Mouse (Mus musculus): ENCODE data around the gene Bud31.
"Not testable (repeated sequence)": the region's sequence is repeated elsewhere in the genome, so short reads cannot be mapped to it uniquely, and the experiment has no call there.

Gene Bud31

GRCm38 (mm10) chr5:145129124-145129523, 11.0 kb upstream of the Bud31 start:
- DNase-seq = no peak

- not testable (repeated sequence) for DNase-seq
These were observed 10.4 kb upstream of the Bud31 start for GRCm38 (mm10) chr5:145129773-145130172.

- no peak for DNase-seq
These were observed 10.0 kb upstream of the Bud31 start for GRCm38 (mm10) chr5:145130191-145130590.

GRCm38 (mm10) chr5:145130995-145131394, 9.2 kb upstream of the Bud31 start:
- DNase-seq = no peak

- not testable (repeated sequence) for DNase-seq
These were observed 6.9 kb upstream of the Bud31 start for GRCm38 (mm10) chr5:145133275-145133674.

DNA sequence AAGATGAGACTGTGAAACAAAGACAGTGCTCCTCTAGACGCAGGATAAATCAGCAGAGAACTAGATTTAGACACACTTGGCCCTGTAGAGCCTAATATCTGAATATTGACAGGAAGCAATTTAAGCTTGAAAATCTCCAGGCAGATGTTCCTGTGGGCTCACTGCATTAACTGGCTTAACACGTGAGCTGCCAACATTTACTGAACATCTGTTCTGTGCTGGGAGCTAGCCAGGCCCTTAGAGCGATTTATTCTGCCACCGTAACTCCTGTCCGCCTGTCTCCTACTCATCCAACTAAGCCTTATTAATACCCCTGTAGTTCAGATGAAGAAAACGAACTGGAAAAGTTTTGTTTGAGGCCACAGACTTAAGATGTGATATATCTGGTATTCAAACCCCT, 1.3 kb upstream of the Bud31 start:
- DNase-seq = no peak

DNA sequence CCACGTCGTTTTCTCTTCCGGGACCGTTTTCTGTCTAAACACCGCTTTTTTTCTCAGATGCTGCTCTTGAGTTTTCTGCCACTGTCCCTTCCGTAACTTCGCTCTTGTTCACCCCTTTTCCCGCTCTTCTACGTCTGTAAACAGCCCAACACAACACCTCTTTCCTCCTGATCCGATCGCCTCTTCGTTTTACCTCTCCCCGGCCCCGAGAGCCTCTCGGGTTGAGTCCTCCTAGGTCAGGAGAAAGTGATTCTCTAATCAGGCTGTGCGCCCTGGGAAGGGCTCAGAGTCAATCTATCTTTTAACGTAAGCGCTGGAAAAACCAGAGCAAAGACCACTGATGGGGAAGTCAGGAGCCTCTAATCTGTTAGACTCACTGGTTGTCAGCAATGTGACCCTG, 449 bp downstream of the Bud31 start:
- DNase-seq = no peak

GRCm38 (mm10) chr5:145147748-145148147, 7.6 kb downstream of the Bud31 start:
- DNase-seq = no peak

GRCm38 (mm10) chr5:145149294-145149693, 9.1 kb downstream of the Bud31 start:
- no peak for DNase-seq

DNA sequence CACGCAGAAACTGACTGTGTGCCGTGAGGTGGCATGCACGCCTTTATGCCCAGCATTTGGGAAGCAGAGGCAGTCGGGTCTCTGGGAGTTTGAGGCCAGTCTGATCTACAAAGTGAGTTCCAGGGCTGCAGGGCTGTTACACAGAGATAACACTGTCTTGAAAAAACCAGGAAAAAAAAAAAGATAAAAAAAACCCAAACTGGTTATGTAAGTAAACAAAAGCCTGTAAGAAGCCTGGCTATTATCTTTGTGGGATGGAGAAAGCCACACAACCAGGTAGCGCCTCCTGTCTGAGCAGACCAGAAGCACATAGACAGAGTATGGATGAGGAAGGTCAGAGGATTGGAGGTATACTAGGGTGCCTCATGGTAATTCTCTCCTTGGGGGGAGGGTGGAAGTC, 12.5 kb downstream of the Bud31 start:
- no peak for DNase-seq

DNA sequence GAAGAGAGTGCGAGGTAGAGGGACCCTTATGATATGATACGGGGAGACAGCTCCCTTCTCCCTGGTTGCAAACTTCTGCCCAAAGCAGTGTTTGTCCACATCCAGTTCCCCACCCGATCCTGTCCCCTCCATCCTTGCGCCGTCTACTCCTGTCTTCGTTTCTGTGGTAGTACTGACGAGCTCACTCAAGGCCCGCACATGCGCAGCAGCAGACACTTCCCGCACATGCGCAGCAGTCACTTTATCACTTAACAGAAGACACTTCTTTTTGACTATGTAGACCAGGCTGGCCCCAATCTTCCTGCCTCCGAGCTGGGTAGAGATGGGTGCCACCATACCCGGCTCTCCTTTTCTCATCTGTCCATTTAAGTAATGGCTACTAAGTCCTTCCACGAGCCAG, 21.2 kb downstream of the Bud31 start:
- no peak for DNase-seq

DNA sequence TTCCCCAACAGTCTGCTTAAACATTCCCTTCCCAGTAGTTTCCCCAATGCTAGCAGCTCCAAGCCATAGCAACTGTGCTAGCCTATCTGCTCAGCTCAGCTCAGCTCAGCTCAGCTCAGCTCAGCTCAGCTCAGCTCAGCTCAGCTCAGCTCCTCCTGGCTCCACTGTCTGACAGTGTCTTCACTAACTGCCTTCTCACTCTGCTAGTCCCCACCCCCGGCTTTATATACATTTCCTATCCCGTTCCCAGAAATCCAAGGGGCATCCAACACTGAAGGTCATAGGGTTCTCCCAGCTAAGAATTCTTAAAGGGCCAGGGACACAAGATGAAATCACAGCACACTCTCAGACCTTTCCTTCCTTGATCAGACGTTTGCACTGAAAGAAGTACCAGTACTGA, 24.5 kb downstream of the Bud31 start:
- no peak for DNase-seq

GRCm38 (mm10) chr5:145165184-145165583, 25.0 kb downstream of the Bud31 start:
- no peak for DNase-seq

DNA sequence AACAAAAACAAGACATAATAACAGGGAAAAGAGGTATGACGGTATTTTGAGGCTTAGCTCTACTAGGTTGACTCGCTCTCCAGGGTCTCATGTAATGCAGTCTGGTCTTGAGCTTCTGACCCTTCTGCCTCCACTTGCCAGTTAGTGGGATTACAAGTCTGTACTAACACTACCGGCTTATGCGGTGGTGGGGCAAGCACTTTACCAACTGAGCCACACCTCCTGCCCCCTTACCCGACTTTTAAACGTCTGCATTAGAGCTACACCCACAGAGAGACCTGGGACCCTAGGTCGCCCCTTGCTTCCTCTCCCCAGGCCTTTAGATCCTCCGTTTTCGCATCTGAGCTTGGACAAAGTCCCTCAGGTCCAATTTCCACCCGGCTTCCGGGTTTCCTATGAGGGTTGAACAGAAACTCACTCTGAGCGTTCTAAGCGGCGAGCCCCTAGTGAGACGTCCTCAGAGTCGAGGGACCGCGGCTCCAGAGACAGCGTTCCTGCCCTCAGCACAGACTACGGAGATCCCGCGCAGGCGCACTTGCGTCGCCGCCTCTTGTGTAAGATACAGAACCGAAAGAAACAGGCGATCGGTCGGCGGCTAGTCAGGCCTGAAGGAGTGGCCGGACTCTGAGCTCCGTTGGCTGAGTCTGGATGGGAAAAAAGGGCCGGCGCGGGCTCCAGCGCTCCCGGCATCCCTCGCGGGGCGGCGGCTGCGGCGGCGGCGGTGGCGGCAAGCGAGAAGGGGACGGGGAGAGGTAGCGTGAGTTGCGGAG, 26.6 kb downstream of the Bud31 start, which contains the start of the genes Ptcd1 and Cpsf4:
TSS of gene Ptcd1 (minus strand) at position 573 of the 770 bp plus-strand sequence.
TSS of gene Cpsf4 (plus strand) at position 678 of the 770 bp plus-strand sequence.
- DNase-seq = peak; percentile 99

DNA sequence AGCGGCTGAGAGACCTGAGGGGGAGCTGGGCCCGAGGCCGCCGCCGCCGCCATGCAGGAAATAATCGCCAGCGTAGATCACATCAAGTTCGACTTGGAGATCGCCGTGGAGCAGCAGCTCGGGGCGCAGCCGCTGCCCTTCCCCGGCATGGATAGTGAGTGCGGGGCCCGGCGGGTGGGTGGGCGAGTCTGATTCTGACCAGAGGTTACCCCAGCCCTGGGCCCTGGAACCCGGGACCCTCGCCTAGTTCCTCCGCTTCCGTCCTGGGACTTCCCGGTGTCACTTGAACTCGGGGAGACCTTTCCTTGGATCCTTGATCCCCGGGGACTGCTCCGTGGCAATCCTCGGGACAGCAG, 27.1 kb downstream of the Bud31 start:
- no peak for DNase-seq

GRCm38 (mm10) chr5:145178461-145178980, 38.4 kb downstream of the Bud31 start:
- no peak for DNase-seq

DNA sequence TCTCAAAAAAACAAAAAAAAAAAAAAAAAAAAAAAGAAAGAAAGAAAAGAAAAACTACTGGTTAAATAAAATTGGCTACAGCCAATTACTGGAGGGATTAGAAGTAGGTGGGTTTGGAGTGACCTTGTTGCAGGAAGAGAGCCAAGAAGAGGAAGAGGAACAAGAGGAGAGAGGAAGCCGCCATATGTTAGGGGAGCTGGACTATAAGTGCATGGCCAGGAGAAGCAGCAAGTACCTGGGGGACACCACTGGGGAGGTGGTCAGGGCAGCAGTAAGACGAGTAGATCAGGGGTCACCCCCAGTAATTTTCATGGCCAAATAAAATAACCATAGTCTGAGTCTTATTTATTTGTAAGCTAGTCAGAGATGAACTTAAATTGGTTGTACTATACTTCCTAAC, 45.1 kb downstream of the Bud31 start:
- no peak for DNase-seq

DNA sequence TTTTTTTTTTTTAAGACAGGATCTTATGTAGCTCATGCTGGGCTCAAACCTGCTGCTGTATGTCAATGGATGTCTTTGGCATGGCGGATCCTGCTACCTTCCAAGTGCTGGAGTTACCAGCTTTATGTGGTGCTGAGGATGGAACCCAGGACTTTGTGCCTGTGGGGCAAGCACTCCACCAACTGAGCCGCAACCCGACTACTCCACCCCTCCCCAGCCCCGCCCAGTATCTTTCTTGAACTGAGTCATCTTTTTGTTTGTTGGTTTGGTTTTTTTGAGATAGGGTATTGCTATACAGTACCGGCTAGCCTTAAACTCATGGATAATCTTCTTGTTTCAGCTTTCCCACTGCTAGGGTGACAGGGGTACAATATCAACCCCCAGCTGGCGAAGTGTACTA, 49.3 kb downstream of the Bud31 start:
- DNase-seq = no peak

GRCm38 (mm10) chr5:145190373-145190772, 50.2 kb downstream of the Bud31 start:
- no peak for DNase-seq

DNA sequence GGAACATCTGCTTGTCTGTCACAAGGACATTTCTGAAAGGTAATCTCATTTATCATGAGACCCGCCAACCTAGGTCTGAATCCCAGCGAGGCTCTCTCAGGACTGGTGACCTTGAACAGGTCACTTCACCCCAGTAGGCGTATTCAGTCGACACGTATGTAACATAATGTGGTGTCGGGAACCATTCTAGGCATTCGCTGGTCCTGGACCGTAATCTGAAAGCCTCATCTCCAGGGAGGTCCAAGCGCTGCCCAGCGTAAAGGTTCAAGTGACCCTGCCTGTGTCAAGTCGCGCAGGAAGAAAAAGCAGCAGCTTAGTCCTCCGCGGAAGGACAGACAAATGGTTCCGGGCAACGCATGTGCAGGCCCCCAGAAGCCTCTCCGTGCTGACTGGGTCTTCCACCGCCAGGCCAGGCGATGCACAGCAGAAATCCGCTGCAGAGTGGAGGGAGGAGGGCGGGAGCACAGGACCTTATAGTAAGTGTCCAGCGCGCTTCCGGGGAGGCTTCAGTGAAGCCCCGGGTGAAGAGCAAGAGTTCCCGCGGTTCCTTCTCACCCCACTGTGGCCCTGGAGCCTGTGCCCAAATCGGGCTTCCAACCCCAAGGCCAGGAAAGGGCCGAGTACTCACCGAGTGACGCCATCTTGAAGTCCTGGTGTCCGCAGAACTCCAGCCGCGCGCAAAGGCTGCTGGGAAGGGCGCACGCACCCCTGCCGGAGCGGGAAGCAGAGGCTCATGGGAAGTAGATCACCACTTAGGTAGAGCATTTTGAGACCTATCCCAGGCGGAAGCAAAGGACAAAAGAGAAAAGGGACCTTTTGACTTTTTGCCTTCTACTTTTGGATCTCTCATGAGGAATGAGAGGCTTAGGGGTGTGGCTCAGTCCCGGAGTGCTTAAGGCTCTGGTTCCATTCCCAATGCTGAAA, 51.0 kb downstream of the Bud31 start:
- DNase-seq = peak; percentile 88

GRCm38 (mm10) chr5:145191962-145192361, 51.8 kb downstream of the Bud31 start, which contains the start of gene Atp5j2:
Atp5j2 (minus strand) TSS chr5:145192062.
- DNase-seq = no peak

All from lung, postnatal 14 days (tissue).